Mouse (Mus musculus) liver, postnatal 0 days (tissue): ENCODE data around the gene Slc2a13.

Source experiments
- CTCF ChIP-seq: sonication (generic); IDR thresholded peaks from 2 replicates; pipeline ENCODE4 v1.5.1; 2016; ENCODE audit warnings: antibody characterized with exemption, low read depth
- EP300 ChIP-seq: IDR thresholded peaks from 2 replicates; pipeline ENCODE4 v1.6.1; 2016; ENCODE audit warnings: antibody characterized with exemption, low read depth, mild to moderate bottlenecking

GRCm38 (mm10) chr15:91369736-91370449 is 203.2 kb downstream of the Slc2a13 start:
- TF ChIP-seq CTCF: no peak
- no peak for TF ChIP-seq EP300
